Mouse (Mus musculus) CH12.LX (cell line): ENCODE measurements around the gene Ephb4.

Experiments
- CHD1 ChIP-seq: IDR thresholded peaks from 2 replicates; pipeline ENCODE4 v1.6.1; 2012; ENCODE audit warnings: low read depth, low read length, improper control_type of control experiment, inconsistent platforms
- CTCF ChIP-seq, 2 experiments: IDR thresholded peaks in 1 of 2; conservative IDR thresholded peaks in 1 of 2; 2 replicates each; pipeline ENCODE4 v1.5.1; 2011 to 2012; ENCODE audit warnings: low read depth in 2 of 2, low read length in 2 of 2, improper control_type of control experiment in 1 of 2, inconsistent platforms in 1 of 2, mild to moderate bottlenecking in 1 of 2, moderate library complexity in 1 of 2
- MAX ChIP-seq: IDR thresholded peaks from 2 replicates; pipeline ENCODE4 v1.6.1; 2011; ENCODE audit warnings: low read length, improper control_type of control experiment
- NRF1 ChIP-seq: IDR thresholded peaks from 2 replicates; pipeline ENCODE4 v1.6.1; 2014; ENCODE audit warnings: low read depth, mild to moderate bottlenecking, inconsistent platforms, low read length, improper control_type of control experiment, moderate library complexity
- POLR2A ChIP-seq: IDR thresholded peaks from 2 replicates; pipeline ENCODE4 v1.6.1; 2011; ENCODE audit warnings: low read depth, mild to moderate bottlenecking, improper control_type of control experiment, low read length
- ZNF384 ChIP-seq: IDR thresholded peaks from 2 replicates; pipeline ENCODE4 v1.6.1; 2012; ENCODE audit warnings: low read depth, low read length, improper control_type of control experiment, inconsistent platforms

DNA sequence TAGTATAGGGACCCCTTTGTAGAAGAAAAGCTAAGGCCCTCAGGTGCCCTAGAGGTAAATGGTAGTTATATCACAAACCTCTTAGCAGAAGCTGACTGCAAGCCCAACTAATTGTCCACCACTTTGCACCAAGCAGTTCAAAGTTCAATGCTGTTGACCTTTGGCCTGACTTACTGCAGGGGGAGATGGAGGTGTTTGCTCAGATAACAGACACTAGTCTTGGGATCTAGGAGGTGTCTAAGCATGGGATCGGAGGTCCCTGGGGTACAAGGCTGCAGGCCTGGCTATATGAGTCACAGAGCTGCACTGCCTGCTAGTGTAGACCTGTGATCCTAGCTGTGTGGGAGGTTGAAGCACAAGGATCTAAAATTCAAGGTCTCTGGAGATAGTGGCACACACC is 31.3 kb upstream of the Ephb4 start:
- TF ChIP-seq CTCF (conservative IDR thresholded peaks at IDR 0.05 in 1 of 2, IDR thresholded peaks at IDR 0.05 in 1 of 2; ENCODE audit: low read depth in 2 of 2, low read length in 2 of 2) (no peak), NRF1 (no peak), ZNF384 (no peak), POLR2A (no peak), CHD1 (no peak), MAX (no peak)
